Mouse (Mus musculus): ENCODE results near the gene Rapgef1. TPM values are rescaled to one million over a fixed set of nuclear protein-coding genes. Genes with fewer than 3 reads are reported as not detected.
"Not testable (repeated sequence)": the region's sequence is repeated elsewhere in the genome, so short reads cannot be mapped to it uniquely, and the experiment has no call there.

Gene Rapgef1
- polyA plus RNA-seq, 1 experiment from 2014 or later, result 17.8 TPM

- Histone ChIP-seq H3K9me3 (replicated peaks) (no peaks in the 10 kb centered on the region), H3K4me3 (no peak overlapping the region), H3K4me2 (no peak overlapping the region), H3K36me3 (ENCODE audit: poor library complexity, severe bottlenecking) (peaks cover 97% of the 10 kb centered on the region), H3K4me1 (no peaks in the 10 kb centered on the region), H3K27me3 (no peaks in the 10 kb centered on the region), H3K27ac (no peak overlapping the region), H3K9ac (no peak overlapping the region)
- no peak for ATAC-seq
- 88% methylated on average over 6 of the region's 6 CpGs for whole genome bisulfite sequencing
Measured at GRCm38 (mm10) chr2:29701393-29701792, 81.9 kb downstream of the Rapgef1 start.

GRCm38 (mm10) chr2:29702189-29702588 is 82.7 kb downstream of the Rapgef1 start:
- H3K4me2 ChIP-seq, result no peak overlapping the region
- no peaks in the 10 kb centered on the region for H3K27me3 ChIP-seq
- no peak overlapping the region for H3K4me3 ChIP-seq
- peaks cover 97% of the 10 kb centered on the region for H3K36me3 ChIP-seq (ENCODE audit: poor library complexity, severe bottlenecking)
- ATAC-seq, result no peak
- no peaks in the 10 kb centered on the region for H3K4me1 ChIP-seq
- no peak overlapping the region for H3K27ac ChIP-seq
- WGBS, result 96% methylated on average over 8 of the region's 8 CpGs
- no peaks in the 10 kb centered on the region for H3K9me3 ChIP-seq (replicated peaks)
- H3K9ac ChIP-seq, result no peak overlapping the region

- no peaks in the 10 kb centered on the region for H3K27me3 ChIP-seq
- H3K9ac ChIP-seq, result no peak overlapping the region
- no peak overlapping the region for H3K27ac ChIP-seq
- H3K36me3 ChIP-seq (ENCODE audit: poor library complexity, severe bottlenecking), result peaks cover 99% of the 10 kb centered on the region
- H3K4me1 ChIP-seq, result no peaks in the 10 kb centered on the region
- no peak overlapping the region for H3K4me3 ChIP-seq
- 95% methylated on average over 9 of the region's 9 CpGs for WGBS
- no peak overlapping the region for H3K4me2 ChIP-seq
- no peaks in the 10 kb centered on the region for H3K9me3 ChIP-seq (replicated peaks)
- ATAC-seq, result no peak
Measured at GRCm38 (mm10) chr2:29703104-29704081, 83.9 kb downstream of the Rapgef1 start.

- Histone ChIP-seq H3K4me2 (no peak overlapping the region), H3K36me3 (ENCODE audit: poor library complexity, severe bottlenecking) (peaks cover 93% of the 10 kb centered on the region), H3K27ac (no peak overlapping the region), H3K9ac (no peak overlapping the region), H3K9me3 (replicated peaks) (no peaks in the 10 kb centered on the region), H3K4me3 (no peak overlapping the region), H3K27me3 (no peaks in the 10 kb centered on the region), H3K4me1 (no peaks in the 10 kb centered on the region)
- ATAC-seq, result no peak
- WGBS, result 94% methylated on average over 3 of the region's 3 CpGs
Measured at GRCm38 (mm10) chr2:29705493-29705892, 86.0 kb downstream of the Rapgef1 start.

GRCm38 (mm10) chr2:29706726-29707620 is 87.5 kb downstream of the Rapgef1 start:
- H3K27ac ChIP-seq, result no peak overlapping the region
- H3K4me1 ChIP-seq, result no peaks in the 10 kb centered on the region
- no peak overlapping the region for H3K4me3 ChIP-seq
- WGBS, result 96% methylated on average over 18 of the region's 18 CpGs
- H3K27me3 ChIP-seq, result no peaks in the 10 kb centered on the region
- no peak for ATAC-seq
- no peak overlapping the region for H3K9ac ChIP-seq
- peaks cover 91% of the 10 kb centered on the region for H3K36me3 ChIP-seq (ENCODE audit: poor library complexity, severe bottlenecking)
- H3K9me3 ChIP-seq (replicated peaks), result no peaks in the 10 kb centered on the region
- no peak overlapping the region for H3K4me2 ChIP-seq

- 92% methylated on average over 4 of the region's 4 CpGs for WGBS
- H3K36me3 ChIP-seq (ENCODE audit: poor library complexity, severe bottlenecking), result peaks cover 89% of the 10 kb centered on the region
Measured at GRCm38 (mm10) chr2:29707731-29708130, 88.2 kb downstream of the Rapgef1 start.

GRCm38 (mm10) chr2:29708209-29708608 is 88.7 kb downstream of the Rapgef1 start:
- H3K27me3 ChIP-seq; H3K9me3 ChIP-seq (replicated peaks); H3K9ac ChIP-seq; H3K27ac ChIP-seq; H3K4me1 ChIP-seq; H3K4me2 ChIP-seq; H3K4me3 ChIP-seq; ATAC-seq: not testable (repeated sequence)
- H3K36me3 ChIP-seq (ENCODE audit: poor library complexity, severe bottlenecking), result peaks cover 89% of the 10 kb centered on the region
- WGBS, result 93% methylated on average over 4 of the region's 4 CpGs

More at GRCm38 (mm10) chr2:29707731-29708130, 88.2 kb downstream of the Rapgef1 start:
- H3K9ac ChIP-seq, result no peak overlapping the region
- H3K4me2 ChIP-seq, result no peak overlapping the region
- no peaks in the 10 kb centered on the region for H3K27me3 ChIP-seq
- H3K4me1 ChIP-seq, result no peaks in the 10 kb centered on the region
- no peak for ATAC-seq
- no peak overlapping the region for H3K27ac ChIP-seq
- no peaks in the 10 kb centered on the region for H3K9me3 ChIP-seq (replicated peaks)
- no peak overlapping the region for H3K4me3 ChIP-seq

GRCm38 (mm10) chr2:29711038-29711437 is 91.5 kb downstream of the Rapgef1 start:
- no peaks in the 10 kb centered on the region for H3K27me3 ChIP-seq
- peaks cover 85% of the 10 kb centered on the region for H3K36me3 ChIP-seq (ENCODE audit: poor library complexity, severe bottlenecking)
- H3K27ac ChIP-seq, result no peak overlapping the region
- no peaks in the 10 kb centered on the region for H3K9me3 ChIP-seq (replicated peaks)
- H3K4me2 ChIP-seq, result no peak overlapping the region
- WGBS, result 73% methylated on average over 3 of the region's 3 CpGs
- no peak overlapping the region for H3K4me3 ChIP-seq
- H3K9ac ChIP-seq, result no peak overlapping the region
- peaks cover 3% of the 10 kb centered on the region for H3K4me1 ChIP-seq
- ATAC-seq, result no peak

- Histone ChIP-seq H3K9ac (no peak overlapping the region), H3K4me1 (peaks cover 8% of the 10 kb centered on the region), H3K27me3 (no peaks in the 10 kb centered on the region), H3K27ac (no peak overlapping the region), H3K4me3 (no peak overlapping the region), H3K36me3 (ENCODE audit: poor library complexity, severe bottlenecking) (peaks cover 79% of the 10 kb centered on the region), H3K4me2 (no peak overlapping the region), H3K9me3 (replicated peaks) (no peaks in the 10 kb centered on the region)
- 92% methylated on average over 5 of the region's 5 CpGs for WGBS
- ATAC-seq, result no peak
Measured at GRCm38 (mm10) chr2:29711877-29712276, 92.4 kb downstream of the Rapgef1 start.

GRCm38 (mm10) chr2:29713501-29713900 is 94.0 kb downstream of the Rapgef1 start:
- no peaks in the 10 kb centered on the region for H3K27me3 ChIP-seq
- no peaks in the 10 kb centered on the region for H3K9me3 ChIP-seq (replicated peaks)
- ATAC-seq, result no peak
- no peak overlapping the region for H3K4me3 ChIP-seq
- H3K36me3 ChIP-seq (ENCODE audit: poor library complexity, severe bottlenecking), result peaks cover 78% of the 10 kb centered on the region
- no peak overlapping the region for H3K4me2 ChIP-seq
- no peak overlapping the region for H3K9ac ChIP-seq
- WGBS, result 75% methylated on average over 2 of the region's 2 CpGs
- H3K4me1 ChIP-seq, result peaks cover 8% of the 10 kb centered on the region
- no peak overlapping the region for H3K27ac ChIP-seq

- Histone ChIP-seq H3K9me3 (replicated peaks) (no peaks in the 10 kb centered on the region), H3K27ac (no peak overlapping the region), H3K27me3 (no peaks in the 10 kb centered on the region), H3K36me3 (ENCODE audit: poor library complexity, severe bottlenecking) (peaks cover 80% of the 10 kb centered on the region), H3K4me3 (no peak overlapping the region), H3K4me2 (no peak overlapping the region), H3K4me1 (peaks cover 8% of the 10 kb centered on the region), H3K9ac (no peak overlapping the region)
- no peak for ATAC-seq
- 94% methylated on average over 5 of the region's 5 CpGs for whole genome bisulfite sequencing
Measured at GRCm38 (mm10) chr2:29714127-29714526, 94.6 kb downstream of the Rapgef1 start.

GRCm38 (mm10) chr2:29716143-29716542 is 96.6 kb downstream of the Rapgef1 start:
- Histone ChIP-seq H3K36me3 (ENCODE audit: poor library complexity, severe bottlenecking) (peaks cover 85% of the 10 kb centered on the region), H3K27ac (no peak overlapping the region; the same call in 1 of the 2 replicates), H3K9ac (no peak overlapping the region)

More at GRCm38 (mm10) chr2:29716143-29716542, 96.6 kb downstream of the Rapgef1 start:
- peaks cover 8% of the 10 kb centered on the region for H3K4me1 ChIP-seq
- no peak overlapping the region for H3K4me2 ChIP-seq
- 42% methylated on average over 7 of the region's 7 CpGs for WGBS
- no peak overlapping the region for H3K4me3 ChIP-seq
- no peak for ATAC-seq
- no peaks in the 10 kb centered on the region for H3K9me3 ChIP-seq (replicated peaks)
- H3K27me3 ChIP-seq, result no peaks in the 10 kb centered on the region
